Mouse (Mus musculus): ENCODE measurements around the gene Evi2b. TPM values are rescaled to one million over a fixed set of nuclear protein-coding genes. Genes with fewer than 3 reads are reported as not detected.

The Evi2b gene
- polyA plus RNA-seq (2012; rRNA removed), result 2.3 and 4.2 TPM in 2 replicates

GRCm38 (mm10) chr11:79523560-79524309 lies at the start of gene Evi2b:
Evi2b (minus strand) TSS chr11:79523762.

GRCm38 (mm10) chr11:79530333-79530761 lies 6.8 kb upstream of the Evi2b start, which contains the start of the genes Evi2 and Evi2a:
Evi2 (minus strand) TSS chr11:79530589.
Evi2a (minus strand) TSS chr11:79530609.

GRCm38 (mm10) chr11:79503845-79504244 lies 19.7 kb downstream of the Evi2b start, which contains the start of gene Omg:
Omg (minus strand) TSS chr11:79504084.

Other genes starting within 250 kb of the Evi2b start
- not detected in 2 replicates for gene Gm9964, start 226.9 kb downstream of the Evi2b start, polyA plus RNA-seq (2012; rRNA removed)
- gene Nf1, start 184.1 kb downstream of the Evi2b start, polyA plus RNA-seq (2012; rRNA removed), result 2.1 and 2.8 TPM in 2 replicates
- gene Omg, start 19.7 kb downstream of the Evi2b start, polyA plus RNA-seq (2012; rRNA removed), result not detected in 2 replicates
- 0.08 TPM in 2 replicates for gene Evi2, start 6.8 kb upstream of the Evi2b start, polyA plus RNA-seq (2012; rRNA removed)
- gene Evi2a, start 6.8 kb upstream of the Evi2b start, polyA plus RNA-seq (2012; rRNA removed), result 0.81 and 1.0 TPM in 2 replicates
- 10.0 and 14.8 TPM in 2 replicates for gene Rab11fip4, start 67.5 kb upstream of the Evi2b start, polyA plus RNA-seq (2012; rRNA removed)

Data from stomach, adult 2 months (tissue).